Mouse (Mus musculus): ENCODE measurements around the gene Osbp2.

Osbp2 gene

GRCm38 (mm10) chr11:3722036-3722435 lies 141.7 kb downstream of the Osbp2 start:
- in situ Hi-C loops (cut with MboI; ENCODE audit: unreplicated experiment in 2 of 2), result no loop called here

GRCm38 (mm10) chr11:3716662-3717061 lies 147.0 kb downstream of the Osbp2 start:
- in situ Hi-C loops (cut with MboI; ENCODE audit: unreplicated experiment in 2 of 2), result no loop called here

DNA sequence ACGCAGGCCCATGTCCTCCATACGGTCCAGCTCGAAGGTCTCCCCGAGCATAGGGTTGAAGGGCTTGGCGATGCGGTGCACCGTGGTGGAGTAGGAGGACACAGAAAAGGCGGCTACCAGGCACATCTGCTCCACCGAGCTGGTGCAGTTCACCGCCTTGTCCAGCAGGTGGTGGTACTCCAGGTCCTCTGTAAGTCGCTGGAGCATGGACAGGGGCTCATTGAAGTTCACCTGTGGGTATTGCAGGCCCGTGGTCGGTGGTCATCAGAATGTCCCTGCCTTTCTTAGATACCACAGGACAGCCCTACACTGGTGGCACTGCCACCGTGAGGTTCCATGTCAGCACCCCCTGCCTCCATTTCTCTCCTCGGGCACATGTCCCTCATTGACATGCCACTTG lies 149.2 kb downstream of the Osbp2 start:
- in situ Hi-C loops (cut with MboI; ENCODE audit: unreplicated experiment in 2 of 2), result no loop called here

DNA sequence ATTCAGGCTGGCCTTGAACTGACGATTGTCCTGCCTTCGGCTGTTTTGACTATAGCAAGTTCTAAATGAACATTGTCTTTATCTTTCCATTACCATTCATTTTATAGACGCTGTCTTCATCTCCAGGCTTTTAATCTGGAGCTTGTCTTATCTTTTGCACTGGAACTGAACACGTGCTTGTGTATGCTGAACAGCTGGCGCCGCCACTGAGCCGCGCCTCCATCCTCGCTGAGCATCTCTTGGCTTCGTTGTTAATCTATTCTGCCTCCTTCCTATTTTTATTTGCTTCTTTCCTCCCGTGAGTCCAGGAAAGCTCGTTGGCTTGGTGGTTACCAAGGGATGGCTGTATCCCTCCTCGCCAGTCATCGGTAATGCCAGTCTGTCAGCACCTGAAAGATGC lies 153.5 kb downstream of the Osbp2 start:
- in situ Hi-C loops (cut with MboI; ENCODE audit: unreplicated experiment in 2 of 2), result no loop called here

GRCm38 (mm10) chr11:3707057-3707456 lies 156.6 kb downstream of the Osbp2 start:
- in situ Hi-C loops (cut with MboI; ENCODE audit: unreplicated experiment in 2 of 2), result no loop called here

DNA sequence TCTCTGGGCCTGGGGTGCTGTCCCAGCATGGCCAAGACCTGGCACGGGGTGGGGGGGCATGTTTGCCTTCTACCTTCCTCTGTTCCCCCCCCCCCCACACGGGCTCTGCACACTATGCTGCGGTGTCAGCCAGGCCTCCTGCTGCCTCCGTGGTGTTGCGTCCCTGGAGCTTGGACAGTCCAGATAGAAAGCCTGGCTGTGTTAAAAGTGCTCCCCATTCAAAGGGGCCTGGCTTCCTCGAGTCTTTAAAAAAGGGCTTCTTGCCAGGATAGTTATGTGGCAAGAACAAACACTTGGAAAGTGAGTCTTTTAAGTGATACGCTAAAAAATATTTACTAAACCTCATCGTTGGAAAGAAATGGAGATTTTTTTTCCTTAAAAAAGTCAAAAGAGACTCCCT lies 159.3 kb downstream of the Osbp2 start:
- in situ Hi-C loops (cut with MboI; ENCODE audit: unreplicated experiment in 2 of 2), result no loop called here

DNA sequence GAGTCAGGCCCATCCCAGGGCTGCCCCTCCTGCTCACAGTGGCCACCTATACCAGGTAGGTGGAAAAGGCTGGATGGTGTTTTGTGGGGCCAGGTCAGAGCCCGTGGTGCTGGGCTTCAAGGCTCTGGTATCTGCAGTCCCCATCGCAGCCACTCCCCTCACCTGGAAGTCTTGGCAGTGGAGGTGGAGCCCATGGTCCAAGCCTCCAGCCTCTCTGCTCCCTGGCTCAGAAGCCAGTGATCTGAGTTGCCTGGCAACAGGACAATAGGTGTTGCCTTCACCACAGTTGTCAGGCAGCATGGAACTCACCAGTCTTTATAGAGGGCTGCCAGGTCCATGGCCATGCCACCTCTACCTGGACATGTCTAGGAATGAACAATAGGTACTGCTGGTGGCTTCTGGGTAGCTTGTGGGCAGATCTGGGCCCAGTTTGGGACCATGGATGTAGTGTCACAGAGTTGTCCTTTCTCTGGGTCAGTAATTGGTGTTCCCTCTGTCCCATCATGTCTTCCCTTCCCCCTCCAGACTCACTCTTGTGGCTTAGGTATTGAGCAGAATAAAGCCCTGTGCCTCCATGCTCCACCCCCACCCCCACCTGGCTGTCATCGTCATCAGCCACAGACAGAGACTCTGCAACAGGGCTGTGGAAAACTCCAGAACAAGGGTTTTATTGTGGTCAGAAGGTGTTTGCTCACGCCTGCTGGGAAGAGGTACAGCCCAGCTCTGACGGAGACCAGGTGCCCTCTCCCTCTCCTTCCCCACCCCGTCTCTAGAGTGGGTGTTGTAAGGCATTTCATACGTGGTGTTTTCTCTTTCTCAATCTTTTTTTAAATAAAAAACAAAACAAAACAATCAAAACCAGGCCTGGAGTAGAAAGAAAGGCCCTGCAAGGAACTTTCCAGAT lies 160.4 kb downstream of the Osbp2 start:
- in situ Hi-C loops (cut with MboI; ENCODE audit: unreplicated experiment in 2 of 2), result no loop called here

- in situ Hi-C loops (cut with MboI; ENCODE audit: unreplicated experiment in 2 of 2), result loop anchor here in 1 of 2 experiments (10.0 to 25.0 kb wide), 2 partner anchors 163 to 460 kb away; no protein-coding TSS in a partner anchor
Observed at GRCm38 (mm10) chr11:3697441-3697840, 166.3 kb downstream of the Osbp2 start.

DNA sequence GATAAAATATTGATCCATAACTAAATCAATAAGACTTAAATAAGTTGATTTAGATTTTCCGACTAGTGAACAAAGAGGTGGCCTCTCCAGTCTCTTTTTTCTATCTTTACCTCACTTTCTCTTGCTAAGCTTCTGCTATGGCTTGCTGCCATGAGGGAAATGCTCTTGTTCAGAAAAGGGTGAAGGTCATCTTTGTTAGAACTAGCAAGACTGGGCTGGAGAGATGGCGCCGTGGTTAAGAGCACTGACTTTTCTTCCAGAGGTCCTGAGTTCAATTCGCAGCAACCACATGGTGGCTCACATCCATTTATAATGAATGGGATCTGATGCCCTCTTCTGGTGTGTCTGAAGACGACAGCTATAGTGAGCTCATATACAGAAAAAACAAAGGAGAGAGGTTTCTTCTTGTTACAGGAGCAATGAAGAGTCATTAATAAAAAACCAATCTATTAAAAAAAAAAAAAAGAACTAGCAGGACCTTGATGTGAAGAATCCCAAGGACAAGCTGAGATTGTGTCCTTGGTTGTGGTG lies 167.6 kb downstream of the Osbp2 start:
- in situ Hi-C loops (cut with MboI; ENCODE audit: unreplicated experiment in 2 of 2), result loop anchor here in 1 of 2 experiments (10.0 to 25.0 kb wide), 2 partner anchors 161 to 459 kb away; no protein-coding TSS in a partner anchor

DNA sequence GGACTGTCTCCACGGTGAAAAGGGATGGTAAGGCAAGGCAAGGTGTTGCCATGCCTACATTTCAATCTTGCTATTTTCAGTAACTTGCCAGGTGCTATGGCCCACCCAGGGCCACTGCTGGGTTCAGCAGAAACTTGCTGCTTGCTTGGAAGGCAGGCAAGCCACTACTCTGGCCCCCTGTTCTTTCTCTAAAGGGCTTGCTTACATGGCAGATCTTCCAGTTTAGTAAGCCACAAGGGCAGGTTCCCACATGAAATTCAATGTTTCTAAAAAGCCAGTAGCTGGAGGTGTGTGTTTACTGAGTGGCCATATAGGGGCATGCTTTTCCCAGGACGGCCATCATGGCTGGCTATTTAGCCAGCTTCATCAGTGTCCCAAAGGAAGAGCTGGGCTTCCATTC lies 172.0 kb downstream of the Osbp2 start:
- in situ Hi-C loops (cut with MboI; ENCODE audit: unreplicated experiment in 2 of 2), result loop anchor here (5.0 to 25.0 kb wide), 3 partner anchors 157 to 454 kb away; no protein-coding TSS in a partner anchor

GRCm38 (mm10) chr11:3686885-3687284 lies 176.8 kb downstream of the Osbp2 start:
- in situ Hi-C loops (cut with MboI; ENCODE audit: unreplicated experiment in 2 of 2), result loop anchor here in 1 of 2 experiments (10.0 to 25.0 kb wide), 2 partner anchors 212 to 450 kb away; no protein-coding TSS in a partner anchor

DNA sequence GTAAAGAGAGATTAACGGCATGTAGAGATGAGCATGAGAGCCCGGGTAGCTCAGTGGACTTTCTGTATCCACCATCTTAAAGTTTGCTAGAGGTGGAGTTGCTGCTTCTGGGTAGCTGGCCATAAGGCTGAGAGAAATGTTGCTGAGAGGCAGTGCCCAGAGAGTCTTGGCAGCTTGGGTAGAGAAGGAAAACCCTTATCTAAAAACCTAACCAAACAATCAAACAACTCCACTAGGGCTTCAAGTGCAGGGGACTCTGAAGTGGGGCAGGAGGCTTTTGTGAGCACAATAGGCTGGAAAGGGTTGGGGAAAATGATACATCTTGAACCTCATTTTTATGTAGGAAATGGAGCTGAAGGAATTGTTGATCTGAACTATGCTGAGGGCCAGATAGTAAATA lies 177.4 kb downstream of the Osbp2 start:
- in situ Hi-C loops (cut with MboI; ENCODE audit: unreplicated experiment in 2 of 2), result loop anchor here in 1 of 2 experiments (10.0 to 25.0 kb wide), 2 partner anchors 212 to 449 kb away; no protein-coding TSS in a partner anchor

DNA sequence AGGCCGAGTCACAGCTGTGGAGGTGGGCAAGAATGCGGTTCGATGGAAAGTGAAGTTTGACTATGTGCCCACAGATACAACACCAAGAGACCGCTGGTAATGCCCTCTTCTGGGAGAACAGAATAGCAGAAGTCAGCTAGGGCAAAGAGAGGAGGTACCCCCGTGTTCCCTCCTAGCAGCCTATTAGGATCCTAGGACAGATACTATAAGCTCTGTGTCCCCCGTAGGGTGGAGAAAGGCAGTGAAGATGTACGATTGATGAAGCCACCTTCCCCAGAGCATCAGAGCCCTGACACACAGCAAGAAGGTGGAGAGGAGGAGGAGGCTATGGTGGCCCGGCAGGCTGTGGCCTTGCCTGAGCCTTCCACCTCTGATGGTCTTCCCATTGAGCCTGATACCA lies 178.3 kb downstream of the Osbp2 start:
- in situ Hi-C loops (cut with MboI; ENCODE audit: unreplicated experiment in 2 of 2), result loop anchor here in 1 of 2 experiments (10.0 to 25.0 kb wide), 2 partner anchors 211 to 448 kb away; no protein-coding TSS in a partner anchor

GRCm38 (mm10) chr11:3684723-3685430 lies 178.8 kb downstream of the Osbp2 start:
- in situ Hi-C loops (cut with MboI; ENCODE audit: unreplicated experiment in 2 of 2), result loop anchor here in 1 of 2 experiments (10.0 to 25.0 kb wide), 2 partner anchors 210 to 448 kb away; no protein-coding TSS in a partner anchor

GRCm38 (mm10) chr11:3684232-3684631 lies 179.5 kb downstream of the Osbp2 start:
- in situ Hi-C loops (cut with MboI; ENCODE audit: unreplicated experiment in 2 of 2), result loop anchor here in 1 of 2 experiments (10.0 to 25.0 kb wide), 2 partner anchors 209 to 447 kb away; no protein-coding TSS in a partner anchor

DNA sequence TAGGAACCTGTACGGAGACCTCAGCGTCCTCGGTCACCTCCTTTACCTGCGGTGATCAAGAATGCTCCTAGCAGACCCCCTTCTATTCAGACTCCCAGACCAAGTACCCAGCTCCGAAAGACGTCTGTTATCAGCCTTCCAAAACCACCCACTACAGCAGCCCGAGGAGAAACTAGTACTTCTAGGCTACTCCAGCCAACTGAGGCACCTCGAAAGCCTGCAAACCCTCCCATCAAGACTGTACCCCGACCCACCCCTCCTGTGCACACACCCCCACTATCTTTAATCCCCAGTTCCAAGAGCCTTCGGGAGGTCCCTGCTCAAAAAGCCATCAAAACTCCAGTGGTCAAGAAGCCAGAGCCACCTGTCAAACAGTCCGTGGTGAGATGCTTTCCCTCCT lies 180.0 kb downstream of the Osbp2 start:
- in situ Hi-C loops (cut with MboI; ENCODE audit: unreplicated experiment in 2 of 2), result loop anchor here in 1 of 2 experiments (10.0 to 25.0 kb wide), 2 partner anchors 209 to 446 kb away; no protein-coding TSS in a partner anchor

DNA sequence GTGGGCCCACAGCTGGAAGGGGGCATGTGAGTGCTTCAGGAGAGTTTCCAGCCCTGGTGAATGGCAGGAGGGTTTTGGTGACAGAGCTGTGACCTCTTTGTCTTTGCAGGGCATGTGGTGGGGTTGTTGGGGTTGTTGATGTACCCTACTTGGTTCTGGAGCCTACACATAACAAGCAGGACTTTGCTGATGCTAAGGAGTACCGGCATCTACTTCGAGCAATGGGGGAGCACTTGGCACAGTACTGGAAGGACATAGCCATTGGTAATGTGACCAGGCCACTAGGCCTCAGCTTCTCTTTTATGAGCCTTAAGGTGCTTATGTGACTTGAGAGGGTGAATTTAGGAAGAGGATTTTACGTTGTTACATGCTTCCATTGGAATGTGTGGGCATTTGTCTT lies 183.9 kb downstream of the Osbp2 start:
- in situ Hi-C loops (cut with MboI; ENCODE audit: unreplicated experiment in 2 of 2), result loop anchor here in 1 of 2 experiments (10.0 to 25.0 kb wide), 2 partner anchors 205 to 442 kb away; no protein-coding TSS in a partner anchor

- in situ Hi-C loops (cut with MboI; ENCODE audit: unreplicated experiment in 2 of 2), result loop anchor here in 1 of 2 experiments (25.0 kb wide), 1 partner anchor 440 kb away; no protein-coding TSS in a partner anchor
Observed at GRCm38 (mm10) chr11:3677204-3677603, 186.5 kb downstream of the Osbp2 start.

DNA sequence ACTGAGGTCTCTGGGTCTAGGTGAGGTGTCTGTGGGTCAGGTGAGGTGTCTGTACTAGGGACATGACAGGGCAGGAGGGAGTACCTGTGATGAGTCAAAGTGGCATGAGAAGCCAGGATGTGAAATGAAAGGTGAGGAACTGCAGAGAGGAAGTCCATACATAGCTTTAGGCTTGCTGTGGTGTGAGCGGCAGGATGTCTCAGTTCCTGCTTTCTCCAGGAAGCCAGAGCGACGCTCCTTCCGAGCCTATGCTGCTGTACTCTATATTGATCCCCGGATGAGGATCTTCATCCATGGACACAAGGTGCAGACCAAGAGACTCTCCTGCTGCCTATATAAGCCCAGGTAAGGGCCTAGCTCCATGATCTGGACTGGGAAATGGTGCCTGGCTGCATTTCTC lies 187.3 kb downstream of the Osbp2 start:
- in situ Hi-C loops (cut with MboI; ENCODE audit: unreplicated experiment in 2 of 2), result loop anchor here in 1 of 2 experiments (25.0 kb wide), 1 partner anchor 439 kb away; no protein-coding TSS in a partner anchor

- in situ Hi-C loops (cut with MboI; ENCODE audit: unreplicated experiment in 2 of 2), result no loop called here
Observed at GRCm38 (mm10) chr11:3674545-3674944, 189.2 kb downstream of the Osbp2 start.
